Mouse (Mus musculus) heart, embryonic 13.5 days (tissue): ENCODE data around the gene Fto. TPM values are rescaled to one million over a fixed set of nuclear protein-coding genes. Genes with fewer than 3 reads are reported as not detected.

Experiments
- ATAC-seq: fragments of 200-750 bp; cut with Nextera tagmentation; 2 replicates; pipeline ENCODE4 v1.8.0; 2017; ENCODE audit warnings: moderate TSS enrichment; ENCODE audit not compliant: insufficient number of reproducible peaks, low FRiP score, low TSS enrichment; ENCODE audit errors: extremely low read depth
- H3K27ac ChIP-seq: fragments of 300-500 bp; sonication (generic); replicated peaks from 2 replicates; pipeline ENCODE4 v1.5.1; 2015; ENCODE audit warnings: moderate library complexity, mild to moderate bottlenecking, inconsistent platforms
- H3K27me3 ChIP-seq: fragments of 300-500 bp; sonication (generic); replicated peaks from 2 replicates; pipeline ENCODE4 v1.6.1; 2015; ENCODE audit warnings: mild to moderate bottlenecking, inconsistent platforms
- H3K36me3 ChIP-seq: fragments of 300-500 bp; sonication (generic); 2 replicates; pipeline ENCODE4 v1.6.1; 2015; ENCODE audit warnings: mild to moderate bottlenecking, inconsistent platforms
- H3K4me1 ChIP-seq: fragments of 300-500 bp; sonication (generic); 2 replicates; pipeline ENCODE4 v1.6.1; 2015; ENCODE audit warnings: inconsistent platforms
- H3K4me2 ChIP-seq: fragments of 300-500 bp; sonication (generic); 2 replicates; pipeline ENCODE4 v1.6.1; 2015; ENCODE audit warnings: inconsistent platforms, mild to moderate bottlenecking, moderate library complexity
- H3K4me3 ChIP-seq: fragments of 300-500 bp; sonication (generic); 2 replicates; pipeline ENCODE4 v1.5.1; 2015; ENCODE audit warnings: moderate library complexity, mild to moderate bottlenecking, inconsistent platforms
- H3K9ac ChIP-seq: fragments of 300-500 bp; sonication (generic); 2 replicates; pipeline ENCODE4 v1.6.1; 2015; ENCODE audit warnings: inconsistent platforms, mild to moderate bottlenecking, moderate library complexity
- H3K9me3 ChIP-seq: fragments of 300-500 bp; sonication (generic); 2 replicates; pipeline ENCODE4 v1.6.1; 2016; ENCODE audit warnings: inconsistent platforms
- WGBS: fragments of 180-500 bp; shearing (Covaris S2); methylation state at CpG from one replicate; pipeline ENCODE4 v1.1.7; 2015; ENCODE audit warnings: mixed read lengths; 5-methylcytosine and 5-hydroxymethylcytosine counted together
- polyA plus RNA-seq: library from polyadenylated mRNA; unstranded; fragments of >200 nt; fragmentation: Nextera tagmentation; extraction: Ambion mirVana; gene quantifications from 2 replicates; pipeline ENCODE4 v1.2.1, GENCODE M21; 2015

Gene Fto
- polyA plus RNA-seq, 1 experiment from 2014 or later = 64.3 TPM

DNA sequence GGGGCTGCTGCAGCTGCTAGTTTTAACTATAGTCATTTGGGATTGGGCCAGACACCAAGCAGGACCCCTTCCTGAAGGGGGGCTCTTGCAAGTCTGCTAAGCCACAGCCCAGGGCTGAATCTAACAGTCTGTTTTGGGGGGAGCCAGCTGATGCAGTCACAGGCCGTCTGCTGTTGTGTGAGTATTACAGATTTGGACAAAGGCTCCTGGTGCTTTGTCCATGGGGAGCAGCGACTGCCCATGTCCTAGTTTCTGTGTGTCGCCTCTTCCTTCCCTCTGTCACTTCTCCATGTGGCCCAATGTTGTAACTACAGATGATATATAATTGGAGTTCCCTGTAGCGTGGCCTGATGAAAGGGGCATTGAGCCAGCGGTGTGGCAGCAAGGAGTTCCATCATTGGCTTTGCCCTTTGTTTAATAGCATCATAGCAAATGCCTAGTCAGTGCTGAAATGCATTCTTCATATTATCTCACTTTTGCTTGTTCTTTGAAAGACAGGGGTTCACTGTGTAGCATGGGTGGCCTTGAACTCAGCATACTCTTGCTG, 243.8 kb downstream of the Fto start:
- WGBS = 92% methylated on average over 5 of the region's 5 CpGs
- peaks cover 76% of the 10 kb centered on the region for H3K4me1 ChIP-seq

DNA sequence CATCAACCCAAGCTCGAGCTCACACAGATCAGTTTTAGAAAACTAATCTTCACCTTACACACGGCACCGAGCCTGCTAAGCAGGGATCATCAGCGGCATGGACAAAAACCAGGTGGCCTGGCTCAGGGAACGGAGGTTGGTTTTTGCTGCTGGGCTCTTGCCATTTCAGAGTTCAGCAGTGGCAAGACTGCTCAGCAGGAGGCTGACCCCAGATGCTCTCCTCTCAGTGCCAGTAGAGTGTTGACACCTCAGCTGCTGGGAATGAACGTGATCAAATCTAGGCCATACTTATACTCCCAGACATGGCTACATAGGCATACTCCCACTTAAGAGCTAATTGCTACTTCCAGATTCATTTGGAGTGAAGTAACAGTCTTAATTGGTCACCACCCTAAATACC, 245.1 kb downstream of the Fto start:
- peak overlapping the region; percentile 58 for H3K27ac ChIP-seq
- H3K4me1 ChIP-seq = peaks cover 71% of the 10 kb centered on the region
- H3K4me3 ChIP-seq = no peak overlapping the region
- H3K9ac ChIP-seq = no peak overlapping the region
- H3K4me2 ChIP-seq = 0 out of 2 replicates have a peak overlapping the region, but pooled peaks have one; percentile 1
- WGBS = 27% methylated on average over 6 of the region's 6 CpGs
- H3K36me3 ChIP-seq = no peaks in the 10 kb centered on the region
- no peaks in the 10 kb centered on the region for H3K9me3 ChIP-seq
- no peaks in the 10 kb centered on the region for H3K27me3 ChIP-seq
- no peak; the same call in 1 of the 2 replicates for ATAC-seq

More for the DNA sequence above, 243.8 kb downstream of the Fto start:
- Histone ChIP-seq H3K4me2 (no peak overlapping the region), H3K9ac (no peak overlapping the region), H3K27me3 (no peaks in the 10 kb centered on the region), H3K9me3 (no peaks in the 10 kb centered on the region), H3K4me3 (no peak overlapping the region), H3K27ac (no peak overlapping the region), H3K36me3 (no peaks in the 10 kb centered on the region)
- no peak for ATAC-seq

GRCm38 (mm10) chr8:91560017-91560591, 246.8 kb downstream of the Fto start:
- Histone ChIP-seq H3K27ac (peak overlapping the region; percentile 60), H3K4me1 (peaks cover 64% of the 10 kb centered on the region), H3K4me2 (no peak overlapping the region), H3K9me3 (no peaks in the 10 kb centered on the region), H3K4me3 (no peak overlapping the region), H3K36me3 (no peaks in the 10 kb centered on the region), H3K9ac (no peak overlapping the region), H3K27me3 (no peaks in the 10 kb centered on the region)
- ATAC-seq = no peak
- WGBS = 50% methylated on average over 6 of the region's 6 CpGs

GRCm38 (mm10) chr8:91561241-91561640, 247.9 kb downstream of the Fto start:
- H3K4me2 ChIP-seq = no peak overlapping the region
- no peak overlapping the region for H3K27ac ChIP-seq
- no peak for ATAC-seq
- H3K9me3 ChIP-seq = no peaks in the 10 kb centered on the region
- H3K4me3 ChIP-seq = no peak overlapping the region
- H3K36me3 ChIP-seq = no peaks in the 10 kb centered on the region
- H3K27me3 ChIP-seq = no peaks in the 10 kb centered on the region
- peaks cover 64% of the 10 kb centered on the region for H3K4me1 ChIP-seq
- H3K9ac ChIP-seq = no peak overlapping the region
- WGBS = 86% methylated on average over 4 of the region's 4 CpGs

- WGBS = 74% methylated on average over 7 of the region's 7 CpGs
- Histone ChIP-seq H3K9ac (0 out of 2 replicates have a peak overlapping the region, but pooled peaks have one; percentile 10), H3K27ac (no peak overlapping the region), H3K4me1 (peaks cover 67% of the 10 kb centered on the region), H3K9me3 (no peaks in the 10 kb centered on the region), H3K27me3 (no peaks in the 10 kb centered on the region), H3K36me3 (no peaks in the 10 kb centered on the region), H3K4me3 (no peak overlapping the region), H3K4me2 (no peak overlapping the region)
- ATAC-seq = no peak
Measured at GRCm38 (mm10) chr8:91562600-91562999, 249.3 kb downstream of the Fto start.

DNA sequence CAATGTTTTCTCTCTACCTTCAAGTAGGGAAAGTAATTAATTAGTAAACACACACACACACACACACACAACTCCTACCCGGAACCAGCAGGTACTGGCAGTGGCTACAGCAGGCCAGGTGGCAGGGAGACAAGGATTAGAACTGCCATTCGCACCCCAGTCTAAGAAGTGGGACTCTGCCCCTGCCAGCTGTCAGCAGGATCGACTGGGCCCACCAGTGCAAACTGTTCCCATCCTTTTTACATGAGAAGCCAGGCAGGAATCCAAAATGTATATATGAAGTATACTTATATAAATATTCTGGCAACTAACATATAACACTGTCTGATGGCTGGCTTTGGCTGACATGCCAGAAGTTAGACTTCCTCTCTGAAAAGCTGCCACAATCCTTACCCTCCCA, 250.0 kb downstream of the Fto start:
- H3K27ac ChIP-seq = no peak overlapping the region
- H3K36me3 ChIP-seq = no peaks in the 10 kb centered on the region
- H3K9me3 ChIP-seq = no peaks in the 10 kb centered on the region
- peaks cover 61% of the 10 kb centered on the region for H3K4me1 ChIP-seq
- H3K27me3 ChIP-seq = no peaks in the 10 kb centered on the region
- 61% methylated on average over 3 of the region's 3 CpGs for WGBS
- H3K4me3 ChIP-seq = no peak overlapping the region
- ATAC-seq = no peak
- H3K9ac ChIP-seq = no peak overlapping the region
- H3K4me2 ChIP-seq = no peak overlapping the region

- H3K27me3 ChIP-seq = no peaks in the 10 kb centered on the region
- 0 out of 2 replicates have a peak overlapping the region, but pooled peaks have one; percentile 0 for H3K4me3 ChIP-seq
- peaks cover 60% of the 10 kb centered on the region for H3K4me1 ChIP-seq
- peak overlapping the region; percentile 64 for H3K27ac ChIP-seq
- peak overlapping the region; percentile 45 for H3K4me2 ChIP-seq
- WGBS = 15% methylated on average over 12 of the region's 12 CpGs
- H3K9ac ChIP-seq = no peak overlapping the region; the same call in 1 of the 2 replicates
- no peaks in the 10 kb centered on the region for H3K36me3 ChIP-seq
- no peaks in the 10 kb centered on the region for H3K9me3 ChIP-seq
- no peak for ATAC-seq
Measured at GRCm38 (mm10) chr8:91565869-91566502, 252.7 kb downstream of the Fto start.

GRCm38 (mm10) chr8:91566503-91566869, 253.2 kb downstream of the Fto start:
- ATAC-seq = no peak
- no peaks in the 10 kb centered on the region for H3K36me3 ChIP-seq
- peaks cover 64% of the 10 kb centered on the region for H3K4me1 ChIP-seq
- peak overlapping the region; percentile 64 for H3K27ac ChIP-seq
- 45% methylated on average over 2 of the region's 2 CpGs for WGBS
- peak overlapping the region; percentile 45 for H3K4me2 ChIP-seq
- no peaks in the 10 kb centered on the region for H3K27me3 ChIP-seq
- no peak overlapping the region for H3K9ac ChIP-seq
- no peak overlapping the region for H3K4me3 ChIP-seq
- no peaks in the 10 kb centered on the region for H3K9me3 ChIP-seq

DNA sequence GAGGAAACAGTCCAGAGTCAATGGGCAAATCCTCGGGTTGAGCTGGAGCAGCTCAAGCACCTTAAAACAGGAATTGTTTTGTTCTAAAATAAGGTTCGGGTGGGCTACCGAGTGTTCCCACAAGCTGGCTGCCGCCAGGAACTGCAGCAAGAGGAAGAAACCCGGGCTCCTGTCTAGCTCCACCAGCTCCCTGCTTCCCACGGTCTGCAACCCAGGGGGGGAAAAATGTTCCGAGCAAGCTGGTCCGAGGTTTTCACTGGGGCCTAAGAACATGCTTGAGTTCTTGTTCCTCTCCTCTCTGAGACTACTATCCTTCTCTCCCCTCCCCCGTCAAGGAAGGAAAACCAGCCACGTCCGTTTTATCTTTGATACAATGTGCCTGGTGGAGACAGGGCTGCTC, 256.5 kb downstream of the Fto start:
- 17% methylated on average over 11 of the region's 11 CpGs for WGBS
- ATAC-seq = no peak

GRCm38 (mm10) chr8:91570809-91571208, 257.5 kb downstream of the Fto start:
- no peak overlapping the region for H3K4me3 ChIP-seq
- WGBS = 61% methylated on average over 7 of the region's 7 CpGs
- H3K4me2 ChIP-seq = no peak overlapping the region
- H3K27ac ChIP-seq = peak overlapping the region; percentile 50; the same call in 1 of the 2 replicates
- H3K4me1 ChIP-seq = peaks cover 64% of the 10 kb centered on the region
- ATAC-seq = no peak
- H3K36me3 ChIP-seq = no peaks in the 10 kb centered on the region
- no peaks in the 10 kb centered on the region for H3K9me3 ChIP-seq
- H3K9ac ChIP-seq = no peak overlapping the region
- no peaks in the 10 kb centered on the region for H3K27me3 ChIP-seq

More for the DNA sequence above, 256.5 kb downstream of the Fto start:
- 0 out of 2 replicates have a peak overlapping the region, but pooled peaks have one; percentile 9 for H3K4me3 ChIP-seq
- no peaks in the 10 kb centered on the region for H3K27me3 ChIP-seq
- H3K9ac ChIP-seq = peak overlapping the region; percentile 48; the same call in 1 of the 2 replicates
- peak overlapping the region; percentile 64 for H3K27ac ChIP-seq
- no peaks in the 10 kb centered on the region for H3K9me3 ChIP-seq
- peaks cover 72% of the 10 kb centered on the region for H3K4me1 ChIP-seq
- no peaks in the 10 kb centered on the region for H3K36me3 ChIP-seq
- H3K4me2 ChIP-seq = peak overlapping the region; percentile 54

DNA sequence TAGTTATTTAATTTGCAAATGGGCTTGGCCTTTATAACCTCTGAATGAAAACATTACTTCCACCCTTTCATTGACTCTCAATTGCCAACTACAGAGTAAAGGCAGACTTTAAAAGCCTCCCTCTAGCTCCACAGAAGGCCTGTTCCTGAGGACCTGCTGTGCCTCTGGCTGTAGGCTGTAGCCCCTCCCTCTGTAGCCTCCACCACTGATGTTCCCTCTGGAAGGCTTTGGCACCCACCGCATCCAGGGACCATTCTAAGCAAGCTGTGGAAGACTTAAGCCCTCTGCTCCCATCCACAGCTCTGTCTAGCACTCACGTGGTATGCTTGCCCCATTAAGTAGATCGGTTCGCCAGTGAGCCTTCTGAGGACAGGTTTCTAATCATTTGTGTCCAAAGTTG, 258.7 kb downstream of the Fto start:
- no peak overlapping the region for H3K4me3 ChIP-seq
- H3K4me2 ChIP-seq = no peak overlapping the region
- H3K9ac ChIP-seq = no peak overlapping the region
- WGBS = 46% methylated on average over 4 of the region's 4 CpGs
- H3K36me3 ChIP-seq = no peaks in the 10 kb centered on the region
- H3K27me3 ChIP-seq = no peaks in the 10 kb centered on the region
- H3K27ac ChIP-seq = no peak overlapping the region
- peaks cover 63% of the 10 kb centered on the region for H3K4me1 ChIP-seq
- no peaks in the 10 kb centered on the region for H3K9me3 ChIP-seq
- no peak for ATAC-seq
